Mouse (Mus musculus) ES-CJ7 (cell line): Measurements from ENCODE around the gene Sirt6.

ENCODE experiments used
- DNase-seq: peaks from one replicate; pipeline ENCODE4 v3.0.0; 2011; ENCODE audit warnings: low read depth, low spot score

Gene Sirt6

GRCm38 (mm10) chr10:81595599-81595998 lies 32.0 kb downstream of the Sirt6 start:
- no peak for DNase-seq

DNA sequence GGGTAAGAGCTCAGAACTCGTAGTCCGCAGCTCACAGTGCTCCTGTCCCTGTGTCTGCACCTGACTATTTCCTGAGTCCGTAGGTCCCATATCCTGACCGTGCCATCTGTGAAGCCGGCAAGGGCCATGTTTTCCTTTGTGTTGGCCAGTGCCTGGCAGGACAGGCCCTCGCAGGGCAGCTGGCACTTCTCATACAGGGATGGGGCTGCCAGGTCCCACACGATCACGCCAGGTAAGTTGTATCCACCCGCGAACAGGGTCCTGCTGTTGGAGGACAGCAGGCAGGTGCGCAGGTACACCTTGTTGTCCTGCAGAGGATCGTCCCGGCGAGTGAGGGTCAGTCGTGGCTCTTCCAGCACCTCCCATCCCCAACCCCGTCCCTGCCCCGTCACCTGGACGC lies 33.7 kb downstream of the Sirt6 start:
- DNase-seq, result no peak

GRCm38 (mm10) chr10:81593223-81593622 lies 34.4 kb downstream of the Sirt6 start:
- no peak for DNase-seq

- DNase-seq, result no peak
These were observed 35.0 kb downstream of the Sirt6 start for GRCm38 (mm10) chr10:81592631-81593030.

- no peak for DNase-seq
These were observed 35.8 kb downstream of the Sirt6 start for GRCm38 (mm10) chr10:81591846-81592245.

GRCm38 (mm10) chr10:81588739-81589138 lies 38.9 kb downstream of the Sirt6 start:
- DNase-seq, result no peak

- no peak for DNase-seq
These were observed 44.2 kb downstream of the Sirt6 start for GRCm38 (mm10) chr10:81583347-81583746.

GRCm38 (mm10) chr10:81580441-81581070 lies 47.0 kb downstream of the Sirt6 start:
- DNase-seq, result no peak

DNA sequence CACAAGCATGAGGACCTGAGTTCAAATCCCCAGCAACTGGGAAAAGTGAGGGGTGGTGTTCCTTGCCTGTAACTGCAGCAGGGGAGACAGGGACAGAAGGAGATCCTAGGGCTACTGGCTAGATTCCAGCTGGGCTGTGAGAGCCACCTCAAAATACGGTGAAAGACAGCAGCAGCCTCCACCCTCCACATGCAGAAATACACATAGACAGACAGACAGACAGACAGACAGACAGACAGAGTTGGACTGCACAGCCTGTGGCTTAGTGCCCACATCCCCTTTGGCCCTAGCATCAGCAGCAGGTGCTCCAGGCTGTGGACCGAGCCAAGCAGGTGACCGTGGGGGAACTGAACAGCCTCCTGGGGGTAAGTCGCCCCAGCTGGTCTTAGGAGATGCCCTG lies 47.6 kb downstream of the Sirt6 start:
- DNase-seq, result no peak

- no peak for DNase-seq
These were observed 51.9 kb downstream of the Sirt6 start for GRCm38 (mm10) chr10:81575695-81576094.

GRCm38 (mm10) chr10:81575208-81575631 lies 52.4 kb downstream of the Sirt6 start:
- DNase-seq, result no peak

DNA sequence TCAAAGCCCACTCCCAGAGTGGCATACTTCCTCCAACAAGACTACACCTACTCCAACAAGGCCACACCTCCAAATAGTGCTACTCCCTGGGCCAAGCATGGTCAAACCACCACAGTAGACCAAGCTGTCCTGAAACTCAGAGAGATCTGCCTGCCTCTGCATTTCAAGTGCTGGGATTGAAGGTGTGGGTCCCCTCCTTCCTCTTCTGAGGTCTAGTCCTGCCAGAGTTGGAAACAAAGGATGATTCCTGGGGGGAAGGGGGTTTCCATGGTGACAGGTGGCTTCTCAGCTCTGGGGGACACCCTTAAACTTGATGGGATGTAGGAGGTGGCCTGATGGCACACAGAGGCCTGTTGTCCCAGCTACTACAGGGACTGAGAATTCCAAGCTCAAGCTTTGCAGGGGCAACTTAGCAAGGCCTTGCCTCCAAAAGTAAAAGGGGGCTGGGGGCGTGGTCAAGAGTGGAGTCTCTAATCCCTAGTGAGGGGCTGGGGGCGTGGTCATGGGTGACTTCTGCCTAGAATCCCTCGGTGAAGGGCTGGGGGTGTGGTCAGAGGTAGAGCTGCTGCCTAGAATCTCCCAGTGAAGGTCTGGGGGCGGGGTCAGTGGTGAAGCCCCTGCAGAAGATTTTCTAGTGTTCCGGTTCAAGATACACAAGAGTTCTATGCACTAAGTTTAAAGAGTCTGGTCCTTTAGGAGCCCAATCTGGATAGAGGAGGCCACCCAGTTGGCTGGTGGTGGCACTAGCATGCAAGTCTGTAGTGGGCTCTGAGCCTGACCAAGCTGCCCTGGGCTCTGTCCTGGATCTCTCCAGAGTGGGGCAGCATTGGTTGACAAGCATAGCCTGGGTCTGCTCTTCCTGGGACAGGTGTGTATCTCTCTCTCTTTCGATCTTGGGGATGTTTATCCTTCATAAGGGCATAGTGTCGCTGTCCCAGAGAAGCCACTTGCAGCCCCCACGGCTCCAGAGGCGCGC lies 53.2 kb downstream of the Sirt6 start, which contains the start of gene Tle2:
Gene Tle2, plus strand, starts transcription at position 481 of the 976 bp plus-strand sequence.
- DNase-seq, result peak; percentile 88

- DNase-seq, result no peak
These were observed 54.6 kb downstream of the Sirt6 start for GRCm38 (mm10) chr10:81572975-81573374.

DNA sequence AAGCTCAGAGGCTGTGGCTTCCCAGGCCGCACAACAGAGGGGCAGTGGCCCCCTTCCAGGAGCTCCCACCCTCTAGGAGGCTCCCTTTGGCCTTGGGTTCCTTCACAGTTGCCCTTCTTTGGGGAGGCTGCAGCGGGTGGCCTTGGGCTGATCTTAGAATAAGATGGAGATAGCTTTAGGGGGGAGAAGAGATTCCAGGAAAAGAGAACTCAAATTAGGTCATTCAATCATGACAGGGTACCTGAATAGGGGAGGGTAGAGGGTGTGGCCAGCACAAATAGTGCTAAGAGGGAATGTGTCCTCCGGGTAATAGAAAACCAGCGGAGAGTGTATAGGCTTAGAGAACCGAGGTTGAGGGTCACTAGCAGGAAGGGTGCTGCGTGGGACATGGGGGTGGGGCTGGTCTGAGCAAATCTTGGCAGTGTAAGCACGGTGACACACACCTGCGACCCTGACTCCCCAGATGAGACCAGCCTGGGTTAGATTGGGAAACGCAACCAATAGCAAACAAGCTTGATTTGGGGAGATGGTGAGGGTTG lies 55.4 kb downstream of the Sirt6 start:
- no peak for DNase-seq
